ENCODE assay signal across 9 mouse cellular contexts in genomic region chr10:75833456-75834080, GRCm38 (mm10). TPM values are rescaled to one million over a fixed set of nuclear protein-coding genes. Genes with fewer than 3 reads are reported as not detected.
DNase-seq lines count a peak whose midpoint lies in the region; ATAC-seq and TF ChIP-seq lines count a peak whose summit lies in the region.
"Had no signal": no experiment of that assay in that cellular context is flagged by ENCODE, and none has a peak within 500 bp of the region (broad histone marks: within the 10 kb centered on the region; RNA-seq: fewer than 3 reads in every experiment).

No protein-coding gene starts in this region.

- H3K4me1 ChIP-seq in forebrain, embryonic 16.5 days (replicated peaks; ENCODE audit: control insufficient read depth, insufficient read depth, low read length), result peaks cover 33% of the 10 kb centered on the region
- H3K4me1 ChIP-seq in lung, embryonic 16.5 days (replicated peaks; ENCODE audit: control insufficient read depth, insufficient read depth, low read length), result peaks cover 52% of the 10 kb centered on the region

- TF ChIP-seq CTCF in layer of hippocampus, adult 2 months (conservative IDR thresholded peaks at IDR 0.05), result no peak

- H3K27me3 ChIP-seq in forebrain, embryonic 16.5 days (replicated peaks; ENCODE audit: control insufficient read depth, insufficient read depth, low read length), result peaks cover 10% of the 10 kb centered on the region
- no peaks in the 10 kb centered on the region for H3K27me3 ChIP-seq in lung, embryonic 16.5 days (ENCODE audit: control insufficient read depth, insufficient read depth, low read depth, low read length)
- no peaks in the 10 kb centered on the region for H3K27me3 ChIP-seq in splenic B cell, adult 2 months (ENCODE audit: control insufficient read depth, insufficient read depth, low read length, poor library complexity, severe bottlenecking)

- WGBS in forebrain, embryonic 16.5 days, result 18% methylated on average over 21 of the region's 21 CpGs
- 6% methylated on average over 19 of the region's 21 CpGs for WGBS in lung, embryonic 16.5 days

- peak overlapping the region; percentile 52 for H3K4me2 ChIP-seq in forebrain, embryonic 16.5 days (ENCODE audit: low read length)
- H3K4me2 ChIP-seq in lung, embryonic 16.5 days (ENCODE audit: low read depth, low read length), result peak overlapping the region; percentile 85

- no peak for DNase-seq in layer of hippocampus, adult 2 months (ENCODE audit: low spot score in 2 of 2)
- no peak for DNase-seq in layer of hippocampus, adult 8-10 months (ENCODE audit: low spot score in 2 of 2)
- DNase-seq in kidney, adult 18-20 months, result peak; percentile 59
- peak; percentile 39 for DNase-seq in splenic B cell, adult 2 months (ENCODE audit: low read depth, low spot score)
- no peak for DNase-seq in cerebellum, adult 9-10 months
- DNase-seq in left cerebral cortex, adult 9 months (ENCODE audit: low spot score in 2 of 2), result no peak

- H3K9me3 ChIP-seq in forebrain, embryonic 16.5 days (ENCODE audit: control insufficient read depth, low read length), result no peaks in the 10 kb centered on the region
- H3K9me3 ChIP-seq in lung, embryonic 16.5 days (ENCODE audit: control insufficient read depth, low read length), result no peaks in the 10 kb centered on the region

- no peaks in the 10 kb centered on the region for H3K36me3 ChIP-seq in forebrain, embryonic 16.5 days (ENCODE audit: control insufficient read depth, insufficient read depth)
- H3K36me3 ChIP-seq in lung, embryonic 16.5 days (ENCODE audit: control insufficient read depth, insufficient read depth, low read length), result no peaks in the 10 kb centered on the region
- H3K36me3 ChIP-seq in splenic B cell, adult 2 months (ENCODE audit: control insufficient read depth, insufficient read depth, low read length, poor library complexity, severe bottlenecking), result no peaks in the 10 kb centered on the region

- no peak for ATAC-seq in forebrain, embryonic 16.5 days
- ATAC-seq in lung, embryonic 16.5 days (ENCODE audit: low read depth), result no peak

- H3K4me3 ChIP-seq in layer of hippocampus, adult 2 months, result peak overlapping the region; percentile 51
- peak overlapping the region; percentile 35 for H3K4me3 ChIP-seq in forebrain, embryonic 16.5 days (replicated peaks; ENCODE audit: low read length)
- H3K4me3 ChIP-seq in lung, embryonic 16.5 days (ENCODE audit: low read length), result peak overlapping the region; percentile 60

- H3K9ac ChIP-seq in forebrain, embryonic 16.5 days (replicated peaks; ENCODE audit: low read depth, low read length), result no peak overlapping the region
- peak overlapping the region; percentile 73 for H3K9ac ChIP-seq in lung, embryonic 16.5 days (ENCODE audit: low read length)

- peak overlapping the region; percentile 32; the same call in 1 of the 2 replicates for H3K27ac ChIP-seq in layer of hippocampus, adult 2 months
- H3K27ac ChIP-seq in forebrain, embryonic 16.5 days (ENCODE audit: low read length), result no peak overlapping the region
- peak overlapping the region; percentile 93 for H3K27ac ChIP-seq in lung, embryonic 16.5 days (ENCODE audit: low read length)

RNA-seq across cellular contexts. Expression of gene Gstt2, which starts 3.7 kb away (rescaled TPM):
- total RNA-seq in layer of hippocampus, adult 2 months (2021), result 1 to 10 TPM; 4.7 TPM
- total RNA-seq in layer of hippocampus, adult 8-10 months (2022), result 1 to 10 TPM; 5.1 to 6.8 (median 5.7) TPM
- 4.0 and 4.2 TPM in 2 replicates for polyA plus RNA-seq in forebrain, embryonic 16.5 days (2015; fragmentation: Nextera tagmentation; extraction: Ambion mirVana)
- polyA plus RNA-seq in lung, embryonic 16.5 days (2015; fragmentation: Nextera tagmentation; extraction: Ambion mirVana), result 51.9 and 60.7 TPM in 2 replicates

RNA-seq across cellular contexts. Expression of gene Gstt4, which starts 11.2 kb away (rescaled TPM):
- not detected for total RNA-seq in layer of hippocampus, adult 2 months (2021)
- under 1 TPM in 1 of 4 experiments, not detected in 3; 0.35 TPM for total RNA-seq in layer of hippocampus, adult 8-10 months (2022)
- polyA plus RNA-seq in forebrain, embryonic 16.5 days (2015; fragmentation: Nextera tagmentation; extraction: Ambion mirVana), result not detected in 2 replicates
- polyA plus RNA-seq in lung, embryonic 16.5 days (2015; fragmentation: Nextera tagmentation; extraction: Ambion mirVana), result not detected in 2 replicates
- total RNA-seq: left cerebral cortex, postnatal 10 days had no signal

RNA-seq across cellular contexts. Expression of gene Mif, which starts 26.5 kb away (rescaled TPM):
- 100 to 1,000 TPM; 439 to 454 TPM for total RNA-seq in layer of hippocampus, adult 2 months (2021)
- 100 to 1,000 TPM; 442 to 478 (median 462) TPM for total RNA-seq in layer of hippocampus, adult 8-10 months (2022)
- 1,679 and 1,753 TPM in 2 replicates for polyA plus RNA-seq in forebrain, embryonic 16.5 days (2015; fragmentation: Nextera tagmentation; extraction: Ambion mirVana)
- 1,432 and 1,479 TPM in 2 replicates for polyA plus RNA-seq in lung, embryonic 16.5 days (2015; fragmentation: Nextera tagmentation; extraction: Ambion mirVana)

RNA-seq across cellular contexts. Expression of gene Gstt1, which starts 35.2 kb away (rescaled TPM):
- total RNA-seq in layer of hippocampus, adult 2 months (2021), result 1 to 10 TPM; 6.7 to 7.2 TPM
- 10 to 100 TPM; 10.0 to 15.8 (median 12.8) TPM for total RNA-seq in layer of hippocampus, adult 8-10 months (2022)
- polyA plus RNA-seq in forebrain, embryonic 16.5 days (2015; fragmentation: Nextera tagmentation; extraction: Ambion mirVana), result 10.5 and 15.2 TPM in 2 replicates
- polyA plus RNA-seq in lung, embryonic 16.5 days (2015; fragmentation: Nextera tagmentation; extraction: Ambion mirVana), result 36.2 and 42.8 TPM in 2 replicates

RNA-seq across cellular contexts. Expression of gene Gstt3, which starts 52.4 kb away (rescaled TPM):
- total RNA-seq in layer of hippocampus, adult 2 months (2021), result 1 to 10 TPM; 1.6 to 1.8 TPM
- total RNA-seq in layer of hippocampus, adult 8-10 months (2022), result 1 to 10 TPM; 2.0 to 7.7 (median 4.3) TPM
- polyA plus RNA-seq in forebrain, embryonic 16.5 days (2015; fragmentation: Nextera tagmentation; extraction: Ambion mirVana), result 0.77 and 1.2 TPM in 2 replicates
- polyA plus RNA-seq in lung, embryonic 16.5 days (2015; fragmentation: Nextera tagmentation; extraction: Ambion mirVana), result 34.2 and 36.4 TPM in 2 replicates

Comparison
In these comparisons a context has a peak if more than half of its experiments do, and no peak if none do; other contexts are left out.
1. DNase-seq: peak in kidney, adult 18-20 months (single experiment) and splenic B cell, adult 2 months (single experiment); none in layer of hippocampus, adult 2 months (0 of 2), layer of hippocampus, adult 8-10 months (0 of 2), cerebellum, adult 9-10 months (single experiment) and left cerebral cortex, adult 9 months (0 of 2).
2. Peak in every context shown above with its lines, with median percentiles within 50 percentile points of each other: H3K4me3 ChIP-seq.